Mouse (Mus musculus) embryonic facial prominence, embryonic 11.5 days (tissue): ENCODE measurements around the gene Cdk2ap2. TPM values are rescaled to one million over a fixed set of nuclear protein-coding genes. Genes with fewer than 3 reads are reported as not detected.

Experiments used
- ATAC-seq: fragments of 200-750 bp; cut with Nextera tagmentation; replicated peaks from 2 replicates; pipeline ENCODE4 v1.8.0; 2017; ENCODE audit warnings: low read depth; ENCODE audit not compliant: insufficient number of reproducible peaks, low FRiP score, low TSS enrichment
- DNase-seq: peaks from one replicate; pipeline ENCODE4 v3.0.0-alpha.2; 2015; ENCODE audit warnings: low spot score
- H3K27ac ChIP-seq: fragments of 300-500 bp; sonication (generic); replicated peaks from 2 replicates; pipeline ENCODE4 v1.5.1; 2014; ENCODE audit warnings: mild to moderate bottlenecking, low read depth, low read length, control low read depth
- H3K27me3 ChIP-seq: fragments of 300-500 bp; sonication (generic); 2 replicates; pipeline ENCODE4 v1.6.1; 2014; ENCODE audit warnings: mild to moderate bottlenecking, low read length, moderate library complexity, mixed read lengths; ENCODE audit not compliant: control insufficient read depth, insufficient read depth
- H3K36me3 ChIP-seq: fragments of 300-500 bp; sonication (generic); replicated peaks from 2 replicates; pipeline ENCODE4 v1.6.1; 2014; ENCODE audit warnings: low read depth, mild to moderate bottlenecking, low read length, moderate library complexity, mixed read lengths; ENCODE audit not compliant: control insufficient read depth, insufficient read depth
- H3K4me1 ChIP-seq: fragments of 300-500 bp; sonication (generic); 2 replicates; pipeline ENCODE4 v1.6.1; 2014; ENCODE audit warnings: low read length, mixed read lengths; ENCODE audit not compliant: control insufficient read depth, insufficient read depth
- H3K4me2 ChIP-seq: fragments of 300-500 bp; sonication (generic); 2 replicates; pipeline ENCODE4 v1.6.1; 2014; ENCODE audit warnings: low read depth, mild to moderate bottlenecking, control low read depth, low read length, moderate library complexity
- H3K4me3 ChIP-seq: fragments of 300-500 bp; sonication (generic); 2 replicates; pipeline ENCODE4 v1.5.1; 2014; ENCODE audit warnings: low read depth, low read length, control low read depth
- H3K9ac ChIP-seq: fragments of 300-500 bp; sonication (generic); replicated peaks from 2 replicates; pipeline ENCODE4 v1.6.1; 2014; ENCODE audit warnings: mild to moderate bottlenecking, control low read depth, low read length
- H3K9me3 ChIP-seq: fragments of 300-500 bp; sonication (generic); replicated peaks from 2 replicates; pipeline ENCODE4 v1.6.1; 2016; ENCODE audit warnings: mild to moderate bottlenecking, low read length, inconsistent platforms, mixed read lengths; ENCODE audit not compliant: control insufficient read depth
- WGBS: fragments of 180-500 bp; shearing (Covaris S2); extraction: QIAGEN DNeasy Blood & Tissue Kit; methylation state at CpG from one replicate; pipeline ENCODE4 v1.1.7; 2014; 5-methylcytosine and 5-hydroxymethylcytosine counted together
- polyA plus RNA-seq: library from polyadenylated mRNA; unstranded; fragments of >200 nt; fragmentation: Nextera tagmentation; extraction: Ambion mirVana; gene quantifications from 2 replicates; pipeline ENCODE4 v1.2.1, GENCODE M21; 2014

Gene Cdk2ap2
- polyA plus RNA-seq, 1 experiment from 2014 or later, result 58.6 TPM

DNA sequence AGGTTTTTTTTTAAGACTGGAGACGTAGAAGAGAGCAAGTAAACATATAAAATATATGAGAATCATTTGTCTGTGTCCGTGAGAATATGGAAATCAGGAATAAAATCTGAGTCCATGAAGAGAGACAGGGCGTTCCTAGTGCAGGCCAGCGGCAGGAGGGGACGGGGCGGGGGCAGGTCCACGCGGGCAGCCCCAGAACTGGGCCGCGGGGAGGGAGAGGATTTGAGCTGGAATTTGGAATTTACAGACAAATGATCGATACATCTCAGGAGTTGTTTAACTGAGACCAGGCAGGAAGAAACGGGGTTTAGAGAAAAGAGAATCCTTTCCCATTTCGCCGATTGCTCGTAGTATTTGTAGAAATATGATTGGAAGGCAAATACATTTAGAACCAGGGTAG, 26.7 kb upstream of the Cdk2ap2 start:
- Histone ChIP-seq H3K9ac (no peak overlapping the region), H3K4me1 (no peaks in the 10 kb centered on the region), H3K4me2 (no peak overlapping the region), H3K27me3 (no peaks in the 10 kb centered on the region), H3K4me3 (no peak overlapping the region), H3K27ac (no peak overlapping the region), H3K9me3 (no peaks in the 10 kb centered on the region), H3K36me3 (no peaks in the 10 kb centered on the region)
- no peak for DNase-seq
- ATAC-seq, result no peak
- WGBS, result 72% methylated on average over 15 of the region's 15 CpGs

DNA sequence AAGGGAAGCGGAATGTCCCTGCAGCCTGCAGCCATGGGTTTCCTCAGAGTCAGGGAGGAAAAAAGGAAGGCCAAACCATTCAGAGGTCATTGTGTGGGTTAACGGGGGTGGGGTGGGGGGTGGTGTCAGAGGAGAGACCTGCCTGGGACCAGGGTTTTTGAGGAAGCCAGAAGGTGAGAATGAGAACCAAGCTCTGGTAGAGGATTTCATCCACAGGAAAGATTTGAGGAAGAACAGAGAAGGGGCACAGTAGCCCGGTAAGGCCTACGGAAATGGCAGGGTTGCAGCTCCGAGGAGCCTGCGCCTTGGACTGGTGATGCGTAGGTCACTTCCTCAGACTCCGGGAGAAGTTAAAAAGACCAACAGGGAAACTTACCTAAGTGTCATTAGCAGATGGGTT, 26.2 kb upstream of the Cdk2ap2 start:
- H3K9ac ChIP-seq, result no peak overlapping the region
- WGBS, result 72% methylated on average over 8 of the region's 8 CpGs
- no peaks in the 10 kb centered on the region for H3K36me3 ChIP-seq
- no peaks in the 10 kb centered on the region for H3K9me3 ChIP-seq
- H3K4me2 ChIP-seq, result no peak overlapping the region
- DNase-seq (no peak), ATAC-seq (no peak)
- H3K27ac ChIP-seq, result no peak overlapping the region
- no peaks in the 10 kb centered on the region for H3K27me3 ChIP-seq
- no peaks in the 10 kb centered on the region for H3K4me1 ChIP-seq
- H3K4me3 ChIP-seq, result no peak overlapping the region

DNA sequence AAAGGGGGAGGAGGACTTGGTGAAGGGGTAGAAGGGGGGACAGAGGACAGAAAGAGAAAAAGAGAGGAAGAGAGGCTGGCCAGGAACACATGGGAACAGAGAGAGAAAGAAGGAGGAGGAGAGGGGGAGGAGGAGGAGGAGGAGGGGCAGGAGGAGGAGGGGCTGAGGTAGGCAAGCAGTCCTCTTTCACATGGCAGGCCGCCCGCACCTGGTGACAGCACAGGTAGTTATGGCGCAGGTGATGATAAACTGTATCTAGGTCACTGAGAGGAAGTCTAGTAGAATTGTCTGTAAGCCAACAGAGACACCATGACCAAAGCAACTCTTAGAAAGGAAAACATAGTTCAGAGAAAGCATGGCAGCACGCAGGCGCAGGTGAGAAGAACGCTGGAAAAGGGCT, 25.6 kb upstream of the Cdk2ap2 start:
- no peak overlapping the region for H3K4me3 ChIP-seq
- DNase-seq (no peak), ATAC-seq (no peak)
- no peak overlapping the region for H3K4me2 ChIP-seq
- no peaks in the 10 kb centered on the region for H3K27me3 ChIP-seq
- no peak overlapping the region for H3K27ac ChIP-seq
- H3K4me1 ChIP-seq, result no peaks in the 10 kb centered on the region
- WGBS, result 92% methylated on average over 6 of the region's 6 CpGs
- no peak overlapping the region for H3K9ac ChIP-seq
- H3K36me3 ChIP-seq, result no peaks in the 10 kb centered on the region
- no peaks in the 10 kb centered on the region for H3K9me3 ChIP-seq

DNA sequence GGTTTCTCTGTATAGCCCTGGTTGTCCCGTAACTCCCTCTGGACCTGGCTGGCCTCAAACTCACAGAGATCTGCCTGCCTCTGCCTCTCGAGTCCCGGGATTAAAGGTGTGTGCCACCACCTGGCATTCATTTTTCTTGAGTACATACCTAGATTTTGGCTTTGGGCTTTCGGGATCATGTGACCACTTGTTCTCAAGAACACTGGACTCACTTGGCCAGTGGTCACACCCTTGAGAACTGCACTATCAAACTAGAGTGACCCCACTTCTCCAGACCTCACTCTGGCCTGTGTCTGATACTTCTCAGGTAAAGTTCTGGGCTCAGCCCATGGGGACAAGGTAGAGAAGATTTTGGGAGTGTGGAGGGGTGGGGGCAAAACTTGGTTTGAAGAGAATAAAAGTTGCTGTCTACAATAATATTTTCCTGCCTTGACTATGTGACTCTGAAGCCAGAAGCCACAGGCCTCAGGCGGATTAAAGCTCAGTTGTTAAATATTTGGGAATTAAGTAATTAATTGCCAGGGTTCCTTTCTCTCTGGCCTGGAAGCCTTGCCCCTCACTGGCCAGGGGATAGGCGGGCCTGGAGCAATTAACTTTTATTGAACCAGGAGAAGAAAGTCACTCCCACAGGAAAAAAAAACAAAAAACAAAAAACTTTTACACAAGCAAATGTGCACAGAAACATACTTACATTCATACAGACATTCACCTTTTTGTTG, 24.1 kb upstream of the Cdk2ap2 start:
- Histone ChIP-seq H3K4me1 (no peaks in the 10 kb centered on the region), H3K27ac (no peak overlapping the region), H3K36me3 (no peaks in the 10 kb centered on the region), H3K4me2 (no peak overlapping the region), H3K9ac (no peak overlapping the region), H3K9me3 (no peaks in the 10 kb centered on the region), H3K4me3 (no peak overlapping the region), H3K27me3 (no peaks in the 10 kb centered on the region)
- WGBS, result 77% methylated on average over 6 of the region's 6 CpGs
- ATAC-seq (no peak), DNase-seq (no peak)

DNA sequence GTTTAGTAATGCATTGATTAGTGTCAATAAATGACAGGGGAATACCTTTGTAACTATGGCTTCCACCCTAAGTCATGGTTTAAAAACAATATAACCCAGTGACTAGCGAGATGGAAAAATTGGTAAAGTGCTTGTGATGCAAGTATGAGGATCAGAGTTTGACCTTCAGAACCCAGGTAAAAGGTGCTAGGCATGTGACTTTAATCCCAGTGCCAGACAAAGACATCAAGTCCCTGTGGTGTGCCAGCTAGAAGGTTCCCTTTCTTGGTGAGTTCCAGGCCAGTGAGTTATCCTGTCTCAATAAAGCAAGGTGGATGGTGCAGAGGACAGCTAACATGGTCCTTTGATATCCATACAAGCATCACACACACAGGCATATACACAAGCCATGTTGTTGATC, 21.5 kb upstream of the Cdk2ap2 start:
- 83% methylated on average over 1 of the region's 1 CpGs for WGBS
- no peaks in the 10 kb centered on the region for H3K4me1 ChIP-seq
- no peak overlapping the region for H3K4me2 ChIP-seq
- H3K9me3 ChIP-seq, result no peaks in the 10 kb centered on the region
- H3K27ac ChIP-seq, result no peak overlapping the region
- H3K36me3 ChIP-seq, result no peaks in the 10 kb centered on the region
- DNase-seq (no peak), ATAC-seq (no peak)
- H3K4me3 ChIP-seq, result no peak overlapping the region
- no peak overlapping the region for H3K9ac ChIP-seq
- H3K27me3 ChIP-seq, result no peaks in the 10 kb centered on the region

DNA sequence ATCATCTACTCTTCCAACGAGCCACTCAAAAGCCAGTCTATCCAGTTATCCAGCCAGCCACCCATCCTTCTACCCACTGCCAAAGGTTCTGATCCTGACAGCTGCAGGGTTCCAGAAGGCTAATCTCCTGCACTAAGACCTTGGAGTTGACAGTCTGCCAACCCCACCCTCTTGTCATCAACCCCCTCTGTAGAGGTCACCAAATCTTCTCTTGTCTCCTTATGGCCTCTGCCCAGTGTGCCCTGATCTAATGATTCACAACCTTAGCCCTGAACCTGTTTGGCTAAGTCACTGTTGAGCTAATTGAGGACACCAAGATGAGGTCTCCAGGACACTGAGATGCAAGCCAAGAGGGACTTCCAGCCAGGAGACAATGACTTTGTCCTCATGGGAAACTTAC, 17.4 kb upstream of the Cdk2ap2 start:
- no peaks in the 10 kb centered on the region for H3K36me3 ChIP-seq
- DNase-seq, result no peak
- H3K27ac ChIP-seq, result no peak overlapping the region
- no peaks in the 10 kb centered on the region for H3K4me1 ChIP-seq
- 86% methylated on average over 1 of the region's 1 CpGs for WGBS
- H3K9me3 ChIP-seq, result no peaks in the 10 kb centered on the region
- H3K27me3 ChIP-seq, result no peaks in the 10 kb centered on the region
- H3K4me2 ChIP-seq, result no peak overlapping the region
- no peak overlapping the region for H3K4me3 ChIP-seq
- H3K9ac ChIP-seq, result no peak overlapping the region
- no peak for ATAC-seq

DNA sequence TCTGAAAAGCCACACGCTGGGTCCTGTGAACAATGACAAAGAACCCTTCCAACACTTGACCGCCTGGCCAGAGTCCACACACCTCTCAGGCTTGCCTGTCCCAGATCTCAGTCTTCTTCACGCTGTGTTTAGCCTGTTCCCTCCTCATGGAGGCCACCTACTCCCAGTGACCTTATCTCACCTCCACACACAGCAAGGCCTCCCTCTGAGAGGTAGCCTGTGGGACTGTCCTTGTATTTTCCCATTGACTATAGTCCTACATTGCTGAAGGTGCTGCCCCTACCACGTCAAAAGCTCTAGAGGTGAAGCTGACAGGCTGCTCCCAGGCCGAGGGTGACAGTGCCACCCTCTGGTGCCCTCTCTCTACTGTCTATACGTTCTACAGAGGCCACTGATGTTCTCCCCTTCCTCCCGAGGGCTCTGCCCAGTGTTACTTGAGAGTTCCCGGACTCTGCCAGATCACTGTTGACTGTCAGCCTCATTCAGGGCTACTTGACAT, 16.4 kb upstream of the Cdk2ap2 start:
- 59% methylated on average over 8 of the region's 8 CpGs for WGBS
- no peak for DNase-seq
- Histone ChIP-seq H3K36me3 (no peaks in the 10 kb centered on the region), H3K4me1 (no peaks in the 10 kb centered on the region), H3K4me3 (no peak overlapping the region), H3K9me3 (no peaks in the 10 kb centered on the region), H3K27ac (no peak overlapping the region), H3K27me3 (no peaks in the 10 kb centered on the region), H3K4me2 (no peak overlapping the region), H3K9ac (no peak overlapping the region)
- ATAC-seq, result no peak

DNA sequence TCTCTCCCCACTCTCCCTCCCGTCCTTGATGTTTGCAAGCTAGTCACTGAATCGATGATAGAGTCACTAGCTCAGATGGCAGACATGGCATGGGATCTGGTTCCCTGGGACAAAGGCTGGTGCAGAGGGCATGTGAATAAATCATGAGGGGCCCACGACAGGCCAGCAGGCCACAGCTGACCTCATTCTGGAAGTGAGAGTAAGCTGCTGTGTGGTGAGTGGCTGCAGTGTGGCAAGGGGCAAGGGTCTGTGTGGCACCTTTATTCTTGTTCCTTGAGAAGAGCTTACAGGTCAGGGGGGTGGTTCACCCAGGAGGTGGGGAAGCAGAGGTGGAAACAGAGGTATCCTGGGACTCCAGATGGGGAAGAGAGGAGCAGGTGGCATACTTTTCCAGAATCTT, 15.6 kb upstream of the Cdk2ap2 start, which contains the start of gene Cabp2:
Gene Cabp2 (plus strand): TSS at position 185 of the 400 bp plus-strand sequence.
- Histone ChIP-seq H3K27me3 (no peaks in the 10 kb centered on the region), H3K9me3 (no peaks in the 10 kb centered on the region), H3K4me2 (no peak within 1 kb of the TSS), H3K4me1 (no peaks in the 10 kb centered on the region), H3K9ac (no peak within 1 kb of the TSS), H3K4me3 (no peak within 1 kb of the TSS), H3K27ac (no peak within 1 kb of the TSS), H3K36me3 (no peaks in the 10 kb centered on the region)
- ATAC-seq (no peak), DNase-seq (no peak)
- WGBS, result 72% methylated on average over 3 of the region's 3 CpGs
